Mouse (Mus musculus): ENCODE results near the gene Slit3. TPM values are rescaled to one million over a fixed set of nuclear protein-coding genes. Genes with fewer than 3 reads are reported as not detected.

Slit3 gene
- total and polyA plus RNA-seq, 3 experiments = not detected

DNA sequence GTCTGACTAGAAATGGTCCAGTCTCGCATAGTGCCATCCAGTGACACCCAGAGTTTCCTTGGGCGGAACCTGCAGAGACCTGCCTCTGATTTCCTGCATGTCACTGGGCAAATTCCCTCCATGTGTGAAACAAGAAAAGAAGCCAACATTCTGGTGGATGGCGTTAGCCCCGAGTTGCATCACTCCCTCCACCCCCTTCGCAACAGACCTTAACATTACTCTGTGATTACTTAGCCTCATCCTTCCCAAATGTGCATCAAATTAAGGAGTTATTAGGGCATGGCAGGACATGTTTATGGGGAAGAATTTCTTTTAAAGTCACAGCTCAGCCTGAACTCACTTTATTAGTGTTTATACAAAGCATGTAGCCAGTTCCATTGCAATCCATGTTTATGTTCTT lies 35.7 kb downstream of the Slit3 start:
- Histone ChIP-seq H3K36me3 (ENCODE audit: control insufficient read depth in 1 of 2, insufficient read depth in 2 of 2, low read length in 2 of 2) (no peaks in the 10 kb centered on the region), H3K27ac (ENCODE audit: control insufficient read depth, low read depth, low read length) (no peak overlapping the region), H3K79me2 (ENCODE audit: control insufficient read depth, insufficient read depth, low read length, poor library complexity) (no peaks in the 10 kb centered on the region), H3K27me3 (ENCODE audit: control insufficient read depth in 1 of 2, insufficient read depth in 2 of 2, low read length in 2 of 2) (no peaks in the 10 kb centered on the region), H3K9me3 (replicated peaks; ENCODE audit: insufficient read depth, low read length) (no peaks in the 10 kb centered on the region), H3K4me1 (ENCODE audit: control insufficient read depth in 1 of 2, insufficient read depth in 2 of 2, low read length in 2 of 2) (no peaks in the 10 kb centered on the region), H3K4me3 (ENCODE audit: control insufficient read depth in 1 of 2, insufficient read depth in 1 of 2, low read depth in 2 of 2, low read length in 2 of 2) (no peak overlapping the region), H3K9ac (ENCODE audit: control insufficient read depth, low read depth, low read length, poor library complexity, severe bottlenecking) (no peak overlapping the region)
- no peak for TF ChIP-seq SMC3 (IDR thresholded peaks at IDR 0.05; ENCODE audit: low read depth, low read length)
- TF ChIP-seq POLR2A (IDR thresholded peaks at IDR 0.05; ENCODE audit: control insufficient read depth in 1 of 2, insufficient read depth in 1 of 2, low read depth in 1 of 2, low read length in 2 of 2, poor library complexity in 1 of 2) = no peak
- TF ChIP-seq MAZ (IDR thresholded peaks at IDR 0.05; ENCODE audit: low read depth, low read length) = no peak
- TF ChIP-seq POLR2AphosphoS2 (IDR thresholded peaks at IDR 0.05; ENCODE audit: low read length) = no peak
- no peak for TF ChIP-seq NELFE (IDR thresholded peaks at IDR 0.05; ENCODE audit: low read depth, low read length)
- no peak for TF ChIP-seq ZNF384 (IDR thresholded peaks at IDR 0.05; ENCODE audit: low read depth, low read length)
- TF ChIP-seq SIN3A (IDR thresholded peaks at IDR 0.05; ENCODE audit: low read length) = no peak
- no peak for TF ChIP-seq BHLHE40 (IDR thresholded peaks at IDR 0.05; ENCODE audit: borderline replicate concordance, low read depth, low read length)
- no peak for TF ChIP-seq RCOR1 (IDR thresholded peaks at IDR 0.05; ENCODE audit: low read depth, low read length)
- no peak for TF ChIP-seq EP300 (IDR thresholded peaks at IDR 0.05; ENCODE audit: low read depth in 1 of 2, low read length in 2 of 2)
- no peak for TF ChIP-seq ELF1 (IDR thresholded peaks at IDR 0.05; ENCODE audit: low read depth, low read length)
- no peak for TF ChIP-seq NRF1 (IDR thresholded peaks at IDR 0.05; ENCODE audit: insufficient read depth, low read depth, low read length, poor library complexity, severe bottlenecking)
- no peak for TF ChIP-seq MXI1 (IDR thresholded peaks at IDR 0.05; ENCODE audit: low read depth, low read length)
- TF ChIP-seq CHD2 (IDR thresholded peaks at IDR 0.05; ENCODE audit: low read length) = no peak
- no peak for TF ChIP-seq TBP (IDR thresholded peaks at IDR 0.05; ENCODE audit: low read depth, low read length)
- no peak for TF ChIP-seq MYB (IDR thresholded peaks at IDR 0.05; ENCODE audit: low read depth, low read length)
- TF ChIP-seq MEF2A (IDR thresholded peaks at IDR 0.05; ENCODE audit: extremely low read depth, insufficient replicate concordance, low read depth, low read length, poor library complexity, severe bottlenecking) = no peak
- TF ChIP-seq MAX (IDR thresholded peaks at IDR 0.05; ENCODE audit: low read length) = no peak
- TF ChIP-seq ETS1 (IDR thresholded peaks at IDR 0.05; ENCODE audit: low read depth, low read length) = no peak
- TF ChIP-seq TAL1 (IDR thresholded peaks at IDR 0.05; ENCODE audit: low read length) = no peak
- DNase-seq (ENCODE audit: low read depth, low spot score) = no peak

GRCm38 (mm10) chr11:35160682-35161211 lies 39.7 kb downstream of the Slit3 start:
- H3K27me3 ChIP-seq (ENCODE audit: control insufficient read depth in 1 of 2, insufficient read depth in 2 of 2, low read length in 2 of 2) = no peaks in the 10 kb centered on the region; a peak in 1 of 4 replicates
- no peaks in the 10 kb centered on the region for H3K4me1 ChIP-seq (ENCODE audit: control insufficient read depth in 1 of 2, insufficient read depth in 2 of 2, low read length in 2 of 2)
- no peak overlapping the region for H3K27ac ChIP-seq (ENCODE audit: control insufficient read depth, low read depth, low read length)
- H3K79me2 ChIP-seq (ENCODE audit: control insufficient read depth, insufficient read depth, low read length, poor library complexity) = no peaks in the 10 kb centered on the region
- TF ChIP-seq ZKSCAN1 (IDR thresholded peaks at IDR 0.05; ENCODE audit: low read depth, low read length) (no peak), NELFE (IDR thresholded peaks at IDR 0.05; ENCODE audit: low read depth, low read length) (no peak), TBP (IDR thresholded peaks at IDR 0.05; ENCODE audit: low read depth, low read length) (no peak), KAT2A (conservative IDR thresholded peaks at IDR 0.05; ENCODE audit: low read depth, low read length) (no peak), SMC3 (IDR thresholded peaks at IDR 0.05; ENCODE audit: low read depth, low read length) (no peak), TAL1 (IDR thresholded peaks at IDR 0.05; ENCODE audit: low read length) (no peak), JUND (IDR thresholded peaks at IDR 0.05; ENCODE audit: low read depth, low read length) (no peak), NRF1 (IDR thresholded peaks at IDR 0.05; ENCODE audit: insufficient read depth, low read depth, low read length, poor library complexity, severe bottlenecking) (no peak), MEF2A (IDR thresholded peaks at IDR 0.05; ENCODE audit: extremely low read depth, insufficient replicate concordance, low read depth, low read length, poor library complexity, severe bottlenecking) (no peak), BHLHE40 (IDR thresholded peaks at IDR 0.05; ENCODE audit: borderline replicate concordance, low read depth, low read length) (no peak), MXI1 (IDR thresholded peaks at IDR 0.05; ENCODE audit: low read depth, low read length) (no peak), HCFC1 (IDR thresholded peaks at IDR 0.05; ENCODE audit: low read depth, low read length) (no peak), POLR2AphosphoS5 (IDR thresholded peaks at IDR 0.05; ENCODE audit: borderline replicate concordance, low read depth, low read length) (no peak)
- DNase-seq (ENCODE audit: low read depth, low spot score) = no peak
- no peaks in the 10 kb centered on the region for H3K36me3 ChIP-seq (ENCODE audit: control insufficient read depth in 1 of 2, insufficient read depth in 2 of 2, low read length in 2 of 2)
- H3K4me3 ChIP-seq (ENCODE audit: control insufficient read depth in 1 of 2, insufficient read depth in 1 of 2, low read depth in 2 of 2, low read length in 2 of 2) = no peak overlapping the region
- H3K9me3 ChIP-seq (replicated peaks; ENCODE audit: insufficient read depth, low read length) = no peaks in the 10 kb centered on the region
- H3K9ac ChIP-seq (ENCODE audit: control insufficient read depth, low read depth, low read length, poor library complexity, severe bottlenecking) = no peak overlapping the region

Data from MEL (cell line).